Mouse (Mus musculus) kidney, postnatal 10 days (tissue): ENCODE measurements at regions not wholly inside any gene's neighbourhood (a gene's known extent, or its start where the extent isn't known, plus 50 kb on each side); places are given as distances from the start of the nearest gene placed in this dataset.
"Not testable (repeated sequence)": the region's sequence is repeated elsewhere in the genome, so short reads cannot be mapped to it uniquely, and the experiment has no call there.

Experiments
- DNase-seq: peaks from one replicate; pipeline ENCODE4 v3.0.0; 2021; ENCODE audit warnings: mixed read lengths

GRCm38 (mm10) chr10:130594046-130594734, 97.0 kb upstream of the Vmn2r87 start:
- DNase-seq: peak; percentile 40

- DNase-seq: not testable (repeated sequence)
These were observed 69.2 kb upstream of the Vmn2r87 start for GRCm38 (mm10) chr10:130566426-130566825.

GRCm38 (mm10) chr10:130548570-130548969, 51.4 kb upstream of the Vmn2r87 start:
- DNase-seq: no peak
